ENCODE assay signal across 14 mouse cellular contexts in the genomic region with DNA sequence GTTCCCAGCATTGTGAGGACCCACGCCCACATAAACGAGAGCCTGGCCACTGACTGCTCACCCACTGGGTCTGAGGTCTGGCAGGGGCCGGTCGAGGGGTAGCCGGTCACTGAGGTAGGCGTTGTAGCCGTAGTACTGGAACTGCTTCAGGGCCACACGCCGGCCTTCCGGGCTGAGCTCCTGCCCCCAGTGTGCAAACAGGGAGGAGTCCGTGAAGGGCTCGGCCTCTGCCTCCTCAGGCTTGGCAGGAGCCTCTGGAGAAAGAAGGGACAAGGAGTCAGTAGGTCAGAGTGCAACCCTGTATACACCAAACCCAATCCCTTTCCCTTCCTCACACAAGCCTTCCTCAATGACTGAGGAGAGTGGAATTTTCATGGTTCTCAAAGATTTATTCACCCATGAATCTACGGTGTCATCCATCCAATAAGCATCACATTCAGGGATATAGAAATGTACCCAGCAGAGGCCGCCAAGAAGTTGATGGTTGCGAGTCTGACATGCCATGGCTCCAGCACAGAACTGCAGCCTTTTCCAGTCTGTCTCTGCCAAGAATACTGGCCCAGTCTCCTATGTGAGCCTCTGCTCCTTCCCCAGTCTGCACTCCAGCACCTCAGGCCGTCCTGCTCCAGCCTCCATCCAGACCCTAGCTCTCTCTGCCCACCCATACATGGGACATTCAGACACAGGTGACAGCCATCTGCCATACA.
A peak's percentile ranks its signal among the peaks of the same experiment; 100 is the strongest.
DNase-seq lines count a peak whose midpoint lies in the region; ATAC-seq and TF ChIP-seq lines count a peak whose summit lies in the region.
"Had no signal": no experiment of that assay in that cellular context is flagged by ENCODE, and none has a peak within 500 bp of the region (broad histone marks: within the 10 kb centered on the region; RNA-seq: fewer than 3 reads in every experiment).

No protein-coding gene starts in this region.

- no peak overlapping the region for H3K27ac ChIP-seq in hindbrain, embryonic 15.5 days (replicated peaks)
- no peak overlapping the region for H3K27ac ChIP-seq in hindbrain, embryonic 13.5 days
- no peak overlapping the region for H3K27ac ChIP-seq in layer of hippocampus, adult 2 months
- H3K27ac ChIP-seq: forebrain, embryonic 10.5 days; heart, embryonic 15.5 days; left cerebral cortex, adult 2 months; midbrain, embryonic 12.5 days had no signal

- DNase-seq in adrenal gland, adult (ENCODE audit: inconsistent age in 2 of 2, low spot score in 1 of 2), result peak; percentile 68 to 89
- DNase-seq in adrenal gland, postnatal 4 days (ENCODE audit: low spot score in 2 of 2), result peak; percentile 6 to 30
- peak; percentile 17 for DNase-seq in lung, adult 2 months
- DNase-seq in layer of hippocampus, adult 2 months (ENCODE audit: low spot score in 2 of 2), result no peak
- DNase-seq in embryo, embryonic 10 days (ENCODE audit: low spot score), result no peak
- DNase-seq: retina, postnatal 1 day; thymus, postnatal 36 days had no signal

- H3K4me2 ChIP-seq in hindbrain, embryonic 15.5 days, result no peak overlapping the region
- no peak overlapping the region for H3K4me2 ChIP-seq in hindbrain, embryonic 13.5 days
- H3K4me2 ChIP-seq: heart, embryonic 15.5 days; midbrain, embryonic 12.5 days had no signal

- no peaks in the 10 kb centered on the region for H3K9me3 ChIP-seq in hindbrain, embryonic 15.5 days
- no peaks in the 10 kb centered on the region for H3K9me3 ChIP-seq in hindbrain, embryonic 13.5 days
- H3K9me3 ChIP-seq: forebrain, embryonic 10.5 days; heart, embryonic 15.5 days; midbrain, embryonic 12.5 days had no signal

- H3K36me3 ChIP-seq in hindbrain, embryonic 15.5 days, result no peaks in the 10 kb centered on the region
- H3K36me3 ChIP-seq in hindbrain, embryonic 13.5 days, result no peaks in the 10 kb centered on the region
- H3K36me3 ChIP-seq: forebrain, embryonic 10.5 days; heart, embryonic 15.5 days; midbrain, embryonic 12.5 days had no signal

- peak; percentile 34; the same call in 1 of the 2 replicates for ATAC-seq in hindbrain, embryonic 15.5 days (ENCODE audit: low FRiP score, low read depth)
- no peak for ATAC-seq in hindbrain, embryonic 13.5 days (ENCODE audit: low FRiP score)
- no peak for ATAC-seq in erythroblast, adult 5-6 weeks (replicated peaks; ENCODE audit: low FRiP score, poor library complexity, severe bottlenecking)

- no peaks in the 10 kb centered on the region for H3K27me3 ChIP-seq in hindbrain, embryonic 15.5 days
- no peaks in the 10 kb centered on the region for H3K27me3 ChIP-seq in hindbrain, embryonic 13.5 days
- H3K27me3 ChIP-seq: heart, embryonic 15.5 days; midbrain, embryonic 12.5 days had no signal

- TF ChIP-seq CTCF in lung, adult 2 months (IDR thresholded peaks at IDR 0.05; ENCODE audit: insufficient read depth, low read length), result no peak
- TF ChIP-seq CTCF in layer of hippocampus, adult 2 months (conservative IDR thresholded peaks at IDR 0.05), result no peak

- no peaks in the 10 kb centered on the region for H3K4me1 ChIP-seq in hindbrain, embryonic 15.5 days (replicated peaks)
- H3K4me1 ChIP-seq in hindbrain, embryonic 13.5 days (replicated peaks), result peaks cover 5% of the 10 kb centered on the region; the same call in 1 of the 2 replicates
- H3K4me1 ChIP-seq in lung, adult 2 months (ENCODE audit: control insufficient read depth, insufficient read depth, low read length), result no peaks in the 10 kb centered on the region; the same call in 1 of the 2 replicates
- H3K4me1 ChIP-seq: heart, embryonic 15.5 days; midbrain, embryonic 12.5 days had no signal

- no peak overlapping the region for H3K4me3 ChIP-seq in hindbrain, embryonic 15.5 days
- H3K4me3 ChIP-seq in hindbrain, embryonic 13.5 days, result no peak overlapping the region
- no peak overlapping the region for H3K4me3 ChIP-seq in lung, adult 2 months (replicated peaks; ENCODE audit: extremely low read depth, low read depth, low read length)
- no peak overlapping the region for H3K4me3 ChIP-seq in layer of hippocampus, adult 2 months
- H3K4me3 ChIP-seq: forebrain, embryonic 10.5 days; heart, embryonic 15.5 days; left cerebral cortex, adult 2 months; midbrain, embryonic 12.5 days had no signal

- TF ChIP-seq POLR2A in lung, adult 2 months (IDR thresholded peaks at IDR 0.05; ENCODE audit: borderline replicate concordance, extremely low read depth, low read depth, low read length), result no peak

- 62% methylated on average over 16 of the region's 16 CpGs for WGBS in hindbrain, embryonic 15.5 days
- 66% methylated on average over 16 of the region's 16 CpGs for WGBS in hindbrain, embryonic 13.5 days
- 54% methylated on average over 16 of the region's 16 CpGs for WGBS in lung, adult 2 months

- no peak overlapping the region for H3K9ac ChIP-seq in hindbrain, embryonic 15.5 days
- no peak overlapping the region for H3K9ac ChIP-seq in hindbrain, embryonic 13.5 days
- H3K9ac ChIP-seq: heart, embryonic 15.5 days; midbrain, embryonic 12.5 days had no signal

Comparison
In these comparisons a context has a peak if more than half of its experiments do, and no peak if none do; other contexts are left out.
1. DNase-seq: peak in adrenal gland, adult (2 of 2), adrenal gland, postnatal 4 days (2 of 2) and lung, adult 2 months (single experiment); none in layer of hippocampus, adult 2 months (0 of 2) and embryo, embryonic 10 days (single experiment).